Mouse (Mus musculus) B cell, adult 62 days (primary cell): ENCODE data around the gene Ddx49. TPM values are rescaled to one million over a fixed set of nuclear protein-coding genes. Genes with fewer than 3 reads are reported as not detected.

ENCODE experiments used
- total RNA-seq: library from RNA; stranded (reverse); gene quantifications from 4 replicates; pipeline ENCODE4 v1.2.4, GENCODE M21; 2023

The Ddx49 gene
- 67.5 to 86.5 TPM (median 76.3 TPM) in 4 replicates for total RNA-seq

GRCm38 (mm10) chr8:70302358-70302890 lies at the start of gene Ddx49, which contains the start of gene Cope:
TSS of gene Ddx49 (minus strand) at chr8:70302489.
TSS of gene Cope (plus strand) at chr8:70302518.

GRCm38 (mm10) chr8:70329124-70329834 lies 27.0 kb upstream of the Ddx49 start, which contains the start of gene Gdf1:
TSS of gene Gdf1 (plus strand) at chr8:70329817.

GRCm38 (mm10) chr8:70315624-70316510 lies 13.6 kb upstream of the Ddx49 start, which contains the start of gene Cers1:
TSS of gene Cers1 (plus strand) at chr8:70315775.

DNA sequence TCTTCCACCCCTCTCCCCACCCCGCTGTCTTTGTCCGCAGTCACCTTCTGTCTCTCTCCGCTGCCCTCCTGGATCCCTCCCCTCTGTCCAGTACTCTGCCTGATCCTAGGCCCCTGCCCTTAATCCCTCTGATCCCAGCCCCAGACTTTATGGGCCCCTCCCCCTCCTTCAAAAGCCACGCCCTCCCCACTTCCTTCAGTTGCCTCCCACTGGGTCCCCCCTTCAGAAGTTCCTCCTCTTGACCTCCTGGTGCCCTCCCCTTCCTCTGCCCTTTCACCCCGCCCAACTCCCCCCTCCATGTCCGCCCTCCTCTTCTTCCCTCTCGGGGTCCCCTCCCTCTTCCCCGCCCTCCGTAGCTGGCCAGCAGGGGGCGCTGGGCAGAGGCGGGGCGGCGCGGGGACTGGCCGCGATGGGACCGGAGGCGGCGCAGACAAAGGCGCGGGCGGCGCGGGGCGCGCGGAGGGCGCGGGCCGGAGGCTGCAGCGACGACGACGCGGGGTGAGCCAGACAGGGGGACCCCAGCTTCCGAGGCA lies 19.6 kb downstream of the Ddx49 start, which contains the start of gene Homer3:
Homer3 (plus strand) TSS at position 225 of the 533 bp plus-strand sequence.

Other genes with a start within 250 kb of the Ddx49 start
- 0.41 to 0.42 TPM in 2 of 4 replicates, not detected in the others for gene Tm6sf2, start 229.6 kb downstream of the Ddx49 start, total RNA-seq
- gene Hapln4, start 219.0 kb downstream of the Ddx49 start, total RNA-seq: not detected in 4 replicates
- gene Ncan, start 181.6 kb downstream of the Ddx49 start, total RNA-seq: 0.12 to 0.24 TPM (median 0.12 TPM) in 4 replicates
- 26.8 to 34.5 TPM (median 33.3 TPM) in 4 replicates for gene Nr2c2ap, start 171.2 kb downstream of the Ddx49 start, total RNA-seq
- gene Rfxank, start 163.3 kb downstream of the Ddx49 start, total RNA-seq: 29.2 to 34.9 TPM (median 32.5 TPM) in 4 replicates
- 47.1 to 58.2 TPM (median 52.7 TPM) in 4 replicates for gene Borcs8, start 163.0 kb downstream of the Ddx49 start, total RNA-seq
- gene Mef2b, start 162.8 kb downstream of the Ddx49 start, total RNA-seq: 2.4 to 4.5 TPM (median 4.0 TPM) in 4 replicates
- gene Tmem161a, start 130.1 kb downstream of the Ddx49 start, total RNA-seq: 43.7 to 57.9 TPM (median 47.4 TPM) in 4 replicates
- gene Slc25a42, start 90.2 kb downstream of the Ddx49 start, total RNA-seq: 3.6 to 6.2 TPM (median 4.5 TPM) in 4 replicates
- gene Sugp2, start 68.3 kb downstream of the Ddx49 start, total RNA-seq: 65.9 to 70.7 TPM (median 67.1 TPM) in 4 replicates
- 7.2 to 11.5 TPM (median 10.0 TPM) in 4 replicates for gene Armc6, start 68.0 kb downstream of the Ddx49 start, total RNA-seq
- gene Homer3, start 19.7 kb downstream of the Ddx49 start, total RNA-seq: 6.2 to 9.0 TPM (median 6.9 TPM) in 4 replicates
- gene Cope, start within 50 bp of the Ddx49 start, total RNA-seq: 94.5 to 110 TPM (median 108 TPM) in 4 replicates
- gene Cers1, start 13.3 kb upstream of the Ddx49 start, total RNA-seq: not detected in 4 replicates
- not detected in 4 replicates for gene Gdf1, start 27.3 kb upstream of the Ddx49 start, total RNA-seq
- gene Upf1, start 50.8 kb upstream of the Ddx49 start, total RNA-seq: 68.7 to 78.5 TPM (median 70.9 TPM) in 4 replicates
- gene Comp, start 71.1 kb upstream of the Ddx49 start, total RNA-seq: 0.48 TPM in 1 of 4 replicates, not detected in the others
- 16.1 to 28.0 TPM (median 24.1 TPM) in 4 replicates for gene Crtc1, start 137.1 kb upstream of the Ddx49 start, total RNA-seq
- gene Klhl26, start 174.5 kb upstream of the Ddx49 start, total RNA-seq: 8.4 to 10.1 TPM (median 8.6 TPM) in 4 replicates
- not detected in 4 replicates for gene Tmem59l, start 184.9 kb upstream of the Ddx49 start, total RNA-seq
- gene Crlf1, start 190.7 kb upstream of the Ddx49 start, total RNA-seq: 1.2 to 2.5 TPM (median 2.0 TPM) in 3 of 4 replicates, not detected in the other
- gene Rex1bd, start 204.3 kb upstream of the Ddx49 start, total RNA-seq: 33.3 to 46.0 TPM (median 38.6 TPM) in 4 replicates
- 2,835 to 2,861 TPM (median 2,853 TPM) in 4 replicates for gene Uba52, start 208.3 kb upstream of the Ddx49 start, total RNA-seq
- gene Fkbp8, start 225.2 kb upstream of the Ddx49 start, total RNA-seq: 231 to 253 TPM (median 245 TPM) in 4 replicates
- 53.7 to 70.3 TPM (median 60.4 TPM) in 4 replicates for gene Kxd1, start 225.5 kb upstream of the Ddx49 start, total RNA-seq
- 26.1 to 31.6 TPM (median 29.4 TPM) in 4 replicates for gene Ell, start 237.0 kb upstream of the Ddx49 start, total RNA-seq